Mouse (Mus musculus): ENCODE data around the gene Atp6v0a1. TPM values are rescaled to one million over a fixed set of nuclear protein-coding genes. Genes with fewer than 3 reads are reported as not detected.

Atp6v0a1 gene
- polyA plus RNA-seq, 1 experiment from 2014 or later: 45.9 TPM

- H3K9me3 ChIP-seq (ENCODE audit: control insufficient read depth, low read length): no peaks in the 10 kb centered on the region
- whole genome bisulfite sequencing: 73% methylated on average over 9 of the region's 9 CpGs
- ATAC-seq (ENCODE audit: low FRiP score) (no peak), DNase-seq (ENCODE audit: low spot score, missing footprints) (no peak)
- H3K9ac ChIP-seq (ENCODE audit: low read length): no peak overlapping the region
- peaks cover 23% of the 10 kb centered on the region for H3K36me3 ChIP-seq (ENCODE audit: control insufficient read depth, insufficient read depth, low read length)
- H3K4me1 ChIP-seq (ENCODE audit: control insufficient read depth, insufficient read depth, low read length): no peaks in the 10 kb centered on the region
- H3K27me3 ChIP-seq (ENCODE audit: control insufficient read depth, insufficient read depth, low read length): no peaks in the 10 kb centered on the region
- H3K4me3 ChIP-seq (ENCODE audit: low read depth, low read length): no peak overlapping the region
- H3K27ac ChIP-seq (ENCODE audit: low read depth, low read length): no peak overlapping the region
- H3K4me2 ChIP-seq: no peak overlapping the region
These were observed 37.2 kb downstream of the Atp6v0a1 start for GRCm38 (mm10) chr11:101046440-101046839.

GRCm38 (mm10) chr11:101047502-101047901, 38.2 kb downstream of the Atp6v0a1 start:
- H3K9ac ChIP-seq (ENCODE audit: low read length): no peak overlapping the region
- H3K27me3 ChIP-seq (ENCODE audit: control insufficient read depth, insufficient read depth, low read length): no peaks in the 10 kb centered on the region
- WGBS: 89% methylated on average over 3 of the region's 3 CpGs
- no peak overlapping the region for H3K27ac ChIP-seq (ENCODE audit: low read depth, low read length)
- no peak overlapping the region for H3K4me2 ChIP-seq
- H3K4me1 ChIP-seq (ENCODE audit: control insufficient read depth, insufficient read depth, low read length): no peaks in the 10 kb centered on the region
- H3K9me3 ChIP-seq (ENCODE audit: control insufficient read depth, low read length): no peaks in the 10 kb centered on the region
- H3K36me3 ChIP-seq (ENCODE audit: control insufficient read depth, insufficient read depth, low read length): peaks cover 20% of the 10 kb centered on the region; the same call in 1 of the 2 replicates
- no peak for ATAC-seq (ENCODE audit: low FRiP score)
- DNase-seq (ENCODE audit: low spot score, missing footprints): no peak
- no peak overlapping the region for H3K4me3 ChIP-seq (ENCODE audit: low read depth, low read length)

- H3K4me1 ChIP-seq (ENCODE audit: control insufficient read depth, insufficient read depth, low read length): no peaks in the 10 kb centered on the region
- H3K4me2 ChIP-seq: no peak overlapping the region
- H3K36me3 ChIP-seq (ENCODE audit: control insufficient read depth, insufficient read depth, low read length): peaks cover 8% of the 10 kb centered on the region
- H3K9me3 ChIP-seq (ENCODE audit: control insufficient read depth, low read length): no peaks in the 10 kb centered on the region
- ATAC-seq (ENCODE audit: low FRiP score) (no peak), DNase-seq (ENCODE audit: low spot score, missing footprints) (no peak)
- no peaks in the 10 kb centered on the region for H3K27me3 ChIP-seq (ENCODE audit: control insufficient read depth, insufficient read depth, low read length)
- H3K4me3 ChIP-seq (ENCODE audit: low read depth, low read length): no peak overlapping the region
- no peak overlapping the region for H3K27ac ChIP-seq (ENCODE audit: low read depth, low read length)
- no peak overlapping the region for H3K9ac ChIP-seq (ENCODE audit: low read length)
- WGBS: 92% methylated on average over 9 of the region's 9 CpGs
These were observed 41.1 kb downstream of the Atp6v0a1 start for GRCm38 (mm10) chr11:101050359-101050758.

GRCm38 (mm10) chr11:101051051-101051493, 41.8 kb downstream of the Atp6v0a1 start:
- no peaks in the 10 kb centered on the region for H3K9me3 ChIP-seq (ENCODE audit: control insufficient read depth, low read length)
- DNase-seq (ENCODE audit: low spot score, missing footprints) (no peak), ATAC-seq (ENCODE audit: low FRiP score) (no peak)
- no peaks in the 10 kb centered on the region for H3K4me1 ChIP-seq (ENCODE audit: control insufficient read depth, insufficient read depth, low read length)
- H3K4me2 ChIP-seq: no peak overlapping the region
- no peak overlapping the region for H3K4me3 ChIP-seq (ENCODE audit: low read depth, low read length)
- H3K27me3 ChIP-seq (ENCODE audit: control insufficient read depth, insufficient read depth, low read length): no peaks in the 10 kb centered on the region; the same call in 1 of the 2 replicates
- peaks cover 3% of the 10 kb centered on the region for H3K36me3 ChIP-seq (ENCODE audit: control insufficient read depth, insufficient read depth, low read length)
- WGBS: 95% methylated on average over 6 of the region's 6 CpGs
- H3K27ac ChIP-seq (ENCODE audit: low read depth, low read length): no peak overlapping the region
- no peak overlapping the region for H3K9ac ChIP-seq (ENCODE audit: low read length)

- no peak overlapping the region for H3K9ac ChIP-seq (ENCODE audit: low read length)
- ATAC-seq (ENCODE audit: low FRiP score): no peak
- no peak overlapping the region for H3K4me2 ChIP-seq
- no peak overlapping the region for H3K4me3 ChIP-seq (ENCODE audit: low read depth, low read length)
- H3K9me3 ChIP-seq (ENCODE audit: control insufficient read depth, low read length): no peaks in the 10 kb centered on the region
- DNase-seq (ENCODE audit: low spot score, missing footprints): no peak
- H3K36me3 ChIP-seq (ENCODE audit: control insufficient read depth, insufficient read depth, low read length): no peaks in the 10 kb centered on the region; the same call in 1 of the 2 replicates
- no peak overlapping the region for H3K27ac ChIP-seq (ENCODE audit: low read depth, low read length)
- 83% methylated on average over 8 of the region's 8 CpGs for WGBS
- no peaks in the 10 kb centered on the region; the same call in 1 of the 2 replicates for H3K27me3 ChIP-seq (ENCODE audit: control insufficient read depth, insufficient read depth, low read length)
- no peaks in the 10 kb centered on the region for H3K4me1 ChIP-seq (ENCODE audit: control insufficient read depth, insufficient read depth, low read length)
These were observed 42.4 kb downstream of the Atp6v0a1 start for GRCm38 (mm10) chr11:101051617-101052016.

- DNase-seq (ENCODE audit: low spot score, missing footprints) (no peak), ATAC-seq (ENCODE audit: low FRiP score) (no peak)
- Histone ChIP-seq H3K4me1 (ENCODE audit: control insufficient read depth, insufficient read depth, low read length) (no peaks in the 10 kb centered on the region), H3K4me2 (no peak overlapping the region), H3K27ac (ENCODE audit: low read depth, low read length) (no peak overlapping the region), H3K27me3 (ENCODE audit: control insufficient read depth, insufficient read depth, low read length) (no peaks in the 10 kb centered on the region; the same call in 1 of the 2 replicates), H3K36me3 (ENCODE audit: control insufficient read depth, insufficient read depth, low read length) (no peaks in the 10 kb centered on the region; the same call in 1 of the 2 replicates), H3K9me3 (ENCODE audit: control insufficient read depth, low read length) (no peaks in the 10 kb centered on the region), H3K4me3 (ENCODE audit: low read depth, low read length) (no peak overlapping the region), H3K9ac (ENCODE audit: low read length) (no peak overlapping the region)
- 93% methylated on average over 10 of the region's 10 CpGs for whole genome bisulfite sequencing
These were observed 43.7 kb downstream of the Atp6v0a1 start for GRCm38 (mm10) chr11:101052751-101053473.

- WGBS: 97% methylated on average over 1 of the region's 1 CpGs
- DNase-seq (ENCODE audit: low spot score, missing footprints): no peak
- Histone ChIP-seq H3K36me3 (ENCODE audit: control insufficient read depth, insufficient read depth, low read length) (no peaks in the 10 kb centered on the region; the same call in 1 of the 2 replicates), H3K9me3 (ENCODE audit: control insufficient read depth, low read length) (no peaks in the 10 kb centered on the region), H3K4me2 (no peak overlapping the region), H3K27ac (ENCODE audit: low read depth, low read length) (no peak overlapping the region), H3K4me3 (ENCODE audit: low read depth, low read length) (no peak overlapping the region), H3K4me1 (ENCODE audit: control insufficient read depth, insufficient read depth, low read length) (no peaks in the 10 kb centered on the region), H3K9ac (ENCODE audit: low read length) (no peak overlapping the region), H3K27me3 (ENCODE audit: control insufficient read depth, insufficient read depth, low read length) (no peaks in the 10 kb centered on the region; the same call in 1 of the 2 replicates)
- no peak for ATAC-seq (ENCODE audit: low FRiP score)
These were observed 44.7 kb downstream of the Atp6v0a1 start for GRCm38 (mm10) chr11:101053974-101054373.

- WGBS: 86% methylated on average over 14 of the region's 14 CpGs
- no peaks in the 10 kb centered on the region for H3K9me3 ChIP-seq (ENCODE audit: control insufficient read depth, low read length)
- no peak for DNase-seq (ENCODE audit: low spot score, missing footprints)
- no peak for ATAC-seq (ENCODE audit: low FRiP score)
- H3K4me3 ChIP-seq (ENCODE audit: low read depth, low read length): no peak overlapping the region
- no peaks in the 10 kb centered on the region; the same call in 1 of the 2 replicates for H3K27me3 ChIP-seq (ENCODE audit: control insufficient read depth, insufficient read depth, low read length)
- no peak overlapping the region for H3K27ac ChIP-seq (ENCODE audit: low read depth, low read length)
- no peaks in the 10 kb centered on the region for H3K4me1 ChIP-seq (ENCODE audit: control insufficient read depth, insufficient read depth, low read length)
- no peaks in the 10 kb centered on the region; the same call in 1 of the 2 replicates for H3K36me3 ChIP-seq (ENCODE audit: control insufficient read depth, insufficient read depth, low read length)
- no peak overlapping the region for H3K9ac ChIP-seq (ENCODE audit: low read length)
- H3K4me2 ChIP-seq: no peak overlapping the region
These were observed 46.2 kb downstream of the Atp6v0a1 start for GRCm38 (mm10) chr11:101055418-101055817.

- H3K9me3 ChIP-seq (ENCODE audit: control insufficient read depth, low read length): no peaks in the 10 kb centered on the region
- ATAC-seq (ENCODE audit: low FRiP score) (no peak), DNase-seq (ENCODE audit: low spot score, missing footprints) (no peak)
- H3K4me2 ChIP-seq: no peak overlapping the region
- 58% methylated on average over 8 of the region's 8 CpGs for WGBS
- H3K36me3 ChIP-seq (ENCODE audit: control insufficient read depth, insufficient read depth, low read length): no peaks in the 10 kb centered on the region; the same call in 1 of the 2 replicates
- no peak overlapping the region for H3K9ac ChIP-seq (ENCODE audit: low read length)
- H3K27me3 ChIP-seq (ENCODE audit: control insufficient read depth, insufficient read depth, low read length): no peaks in the 10 kb centered on the region; the same call in 1 of the 2 replicates
- H3K27ac ChIP-seq (ENCODE audit: low read depth, low read length): no peak overlapping the region
- no peak overlapping the region for H3K4me3 ChIP-seq (ENCODE audit: low read depth, low read length)
- no peaks in the 10 kb centered on the region for H3K4me1 ChIP-seq (ENCODE audit: control insufficient read depth, insufficient read depth, low read length)
These were observed 47.6 kb downstream of the Atp6v0a1 start for GRCm38 (mm10) chr11:101056885-101057284.

All from midbrain, embryonic 11.5 days (tissue).